Mouse (Mus musculus) cerebellum, adult 2 months (tissue): ENCODE results near the gene Ntrk2.

ENCODE experiments used
- CTCF ChIP-seq: fragments of 200-500 bp; IDR thresholded peaks from 2 replicates; pipeline ENCODE4 v1.5.1; 2011; ENCODE audit warnings: low read depth, mild to moderate bottlenecking, control low read depth, low read length, moderate library complexity, borderline replicate concordance; ENCODE audit not compliant: insufficient read depth
- POLR2A ChIP-seq: fragments of 200-500 bp; IDR thresholded peaks from 2 replicates; pipeline ENCODE4 v1.6.1; 2011; ENCODE audit warnings: low read length, control low read depth, borderline replicate concordance; ENCODE audit not compliant: insufficient read depth

GRCm38 (mm10) chr13:58927656-58928226 is 121.4 kb downstream of the Ntrk2 start:
- TF ChIP-seq CTCF, result no peak
- no peak for TF ChIP-seq POLR2A
